Mouse (Mus musculus) lung, embryonic 14.5 days (tissue): ENCODE measurements around the gene Eml2. TPM values are rescaled to one million over a fixed set of nuclear protein-coding genes. Genes with fewer than 3 reads are reported as not detected.

ENCODE experiments used
- ATAC-seq: fragments of 200-750 bp; cut with Nextera tagmentation; 2 replicates; pipeline ENCODE4 v1.8.0; 2017; ENCODE audit warnings: mild to moderate bottlenecking, moderate TSS enrichment, moderate library complexity; ENCODE audit not compliant: insufficient read depth
- DNase-seq: peaks from one replicate; pipeline ENCODE4 v3.0.0-alpha.2; 2015
- H3K27ac ChIP-seq: fragments of 300-500 bp; sonication (generic); 2 replicates; pipeline ENCODE4 v1.5.1; 2014; ENCODE audit warnings: low read depth, mild to moderate bottlenecking, moderate library complexity
- H3K27me3 ChIP-seq: fragments of 300-500 bp; sonication (generic); 2 replicates; pipeline ENCODE4 v1.6.1; 2014; ENCODE audit warnings: low read length, control low read depth; ENCODE audit not compliant: insufficient read depth
- H3K36me3 ChIP-seq: fragments of 300-500 bp; sonication (generic); 2 replicates; pipeline ENCODE4 v1.6.1; 2014; ENCODE audit warnings: control low read depth; ENCODE audit not compliant: insufficient read depth
- H3K4me1 ChIP-seq: fragments of 300-500 bp; sonication (generic); 2 replicates; pipeline ENCODE4 v1.6.1; 2014; ENCODE audit warnings: antibody characterized with exemption, control low read depth; ENCODE audit not compliant: insufficient read depth
- H3K4me2 ChIP-seq: fragments of 300-500 bp; sonication (generic); 2 replicates; pipeline ENCODE4 v1.6.1; 2014; ENCODE audit warnings: mild to moderate bottlenecking
- H3K4me3 ChIP-seq: fragments of 300-500 bp; sonication (generic); 2 replicates; pipeline ENCODE4 v1.5.1; 2014; ENCODE audit warnings: low read depth, low read length
- H3K9ac ChIP-seq: fragments of 300-500 bp; sonication (generic); 2 replicates; pipeline ENCODE4 v1.6.1; 2014
- H3K9me3 ChIP-seq: fragments of 300-500 bp; sonication (generic); 2 replicates; pipeline ENCODE4 v1.6.1; 2016; ENCODE audit warnings: low read depth, low read length, control low read depth
- CTCF ChIP-seq: IDR thresholded peaks from 2 replicates; pipeline ENCODE4 v1.5.1; 2016; ENCODE audit warnings: antibody characterized with exemption, low read depth
- WGBS: fragments of 180-500 bp; shearing (Covaris S2); extraction: QIAGEN DNeasy Blood & Tissue Kit; methylation state at CpG from one replicate; pipeline ENCODE4 v1.1.7; 2014; 5-methylcytosine and 5-hydroxymethylcytosine counted together
- polyA plus RNA-seq: library from polyadenylated mRNA; unstranded; fragments of >200 nt; fragmentation: Nextera tagmentation; extraction: Ambion mirVana; gene quantifications from 2 replicates; pipeline ENCODE4 v1.2.1, GENCODE M21; 2014

The Eml2 gene
- polyA plus RNA-seq, 1 experiment from 2014 or later, result 2.7 TPM

DNA sequence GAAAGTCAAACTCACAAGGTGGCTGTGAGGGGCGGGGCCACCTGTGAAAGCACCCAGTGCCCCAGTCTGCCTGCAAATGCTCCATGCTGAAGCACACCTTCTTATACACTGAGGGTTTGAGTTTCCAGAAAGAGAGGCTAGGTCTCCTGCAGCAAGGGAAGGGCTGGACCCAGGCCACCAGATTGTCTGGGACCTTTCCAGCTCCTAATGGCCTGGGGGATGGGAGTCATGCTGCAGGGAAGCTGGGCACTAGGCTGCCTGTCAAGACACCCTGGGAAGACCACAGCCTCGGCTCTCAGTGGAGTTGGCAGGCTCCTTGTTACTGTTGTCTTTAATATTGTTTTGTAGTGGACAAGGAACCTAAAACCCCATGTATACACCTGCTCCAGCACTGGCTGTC lies 60.2 kb downstream of the Eml2 start:
- H3K4me2 ChIP-seq, result no peak overlapping the region
- 61% methylated on average over 2 of the region's 2 CpGs for WGBS
- H3K4me3 ChIP-seq, result no peak overlapping the region
- H3K9ac ChIP-seq, result no peak overlapping the region
- no peak overlapping the region for H3K27ac ChIP-seq
- H3K4me1 ChIP-seq, result no peaks in the 10 kb centered on the region
- no peak for TF ChIP-seq CTCF
- DNase-seq, result no peak
- no peaks in the 10 kb centered on the region for H3K36me3 ChIP-seq
- ATAC-seq, result no peak
- no peaks in the 10 kb centered on the region for H3K9me3 ChIP-seq
- H3K27me3 ChIP-seq, result no peaks in the 10 kb centered on the region

DNA sequence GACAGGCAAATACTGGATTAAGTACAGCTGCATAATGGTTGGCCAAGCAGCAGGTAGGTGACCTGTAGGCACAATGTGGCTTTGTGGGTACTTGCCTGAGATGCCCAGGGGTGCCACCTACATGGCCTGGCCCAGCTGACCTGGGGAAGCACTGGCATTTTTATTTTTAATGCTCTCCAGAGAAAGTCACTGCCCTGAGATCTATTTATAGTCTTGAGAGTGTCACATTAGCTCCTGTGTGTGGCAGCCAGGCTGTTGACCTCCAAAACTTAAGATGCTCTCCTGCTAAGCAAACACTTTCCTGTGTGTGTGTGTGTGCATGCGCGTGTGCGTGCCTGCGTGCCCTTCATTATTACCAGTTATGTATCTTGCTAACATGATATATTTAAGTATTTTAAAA lies 62.1 kb downstream of the Eml2 start:
- no peak for TF ChIP-seq CTCF
- H3K4me2 ChIP-seq, result no peak overlapping the region
- H3K9ac ChIP-seq, result no peak overlapping the region
- no peak overlapping the region for H3K27ac ChIP-seq
- no peak overlapping the region for H3K4me3 ChIP-seq
- no peak for ATAC-seq
- DNase-seq, result no peak
- H3K27me3 ChIP-seq, result no peaks in the 10 kb centered on the region
- WGBS, result 68% methylated on average over 4 of the region's 4 CpGs
- no peaks in the 10 kb centered on the region for H3K36me3 ChIP-seq
- no peaks in the 10 kb centered on the region for H3K9me3 ChIP-seq
- no peaks in the 10 kb centered on the region for H3K4me1 ChIP-seq

DNA sequence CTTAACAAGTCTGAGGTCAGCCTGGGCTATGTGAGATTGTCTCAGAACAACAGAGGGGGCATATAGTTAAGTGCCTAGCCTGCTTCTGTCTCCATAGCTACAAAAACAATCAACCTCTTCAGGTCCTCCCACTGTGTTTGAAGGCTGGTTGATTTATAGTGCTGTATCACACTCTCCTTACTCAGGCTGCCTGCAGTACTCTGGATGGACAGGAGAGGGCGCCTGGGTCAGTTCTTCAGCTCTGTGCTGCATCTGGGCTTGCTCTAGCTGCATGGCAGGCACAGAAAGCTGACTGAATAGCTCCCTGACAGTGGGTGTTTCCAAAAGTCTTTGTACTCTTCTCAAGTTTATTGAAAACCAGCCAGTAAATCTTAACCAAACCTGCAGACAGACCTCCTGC lies 63.2 kb downstream of the Eml2 start:
- WGBS, result 0% methylated on average over 1 of the region's 1 CpGs
- Histone ChIP-seq H3K27me3 (no peaks in the 10 kb centered on the region), H3K36me3 (no peaks in the 10 kb centered on the region), H3K9me3 (no peaks in the 10 kb centered on the region), H3K4me2 (no peak overlapping the region), H3K4me3 (no peak overlapping the region), H3K4me1 (no peaks in the 10 kb centered on the region), H3K9ac (no peak overlapping the region), H3K27ac (no peak overlapping the region)
- DNase-seq, result peak; percentile 93
- peak; percentile 97 for TF ChIP-seq CTCF
- peak; percentile 92 for ATAC-seq

DNA sequence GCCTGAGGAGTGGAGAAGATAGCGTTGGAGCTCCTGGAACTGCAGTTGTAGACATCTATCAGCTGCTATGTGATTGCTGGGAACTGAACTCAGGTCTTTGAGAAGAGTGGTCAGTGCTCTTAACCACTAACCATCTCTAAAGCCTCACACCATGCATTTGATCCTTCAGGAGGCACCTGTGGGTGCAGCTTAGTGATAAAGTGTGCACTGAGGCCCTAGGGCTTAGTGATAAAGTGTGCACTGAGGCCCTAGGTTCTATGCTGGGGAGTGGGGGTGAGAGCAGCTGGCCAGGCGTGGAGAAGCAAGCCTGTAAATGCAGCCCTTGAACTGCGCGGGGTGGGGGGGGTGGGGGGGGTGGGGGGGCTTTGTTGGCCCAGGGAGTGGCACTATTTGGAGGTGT lies 63.8 kb downstream of the Eml2 start:
- H3K4me1 ChIP-seq, result no peaks in the 10 kb centered on the region
- no peak for DNase-seq

DNA sequence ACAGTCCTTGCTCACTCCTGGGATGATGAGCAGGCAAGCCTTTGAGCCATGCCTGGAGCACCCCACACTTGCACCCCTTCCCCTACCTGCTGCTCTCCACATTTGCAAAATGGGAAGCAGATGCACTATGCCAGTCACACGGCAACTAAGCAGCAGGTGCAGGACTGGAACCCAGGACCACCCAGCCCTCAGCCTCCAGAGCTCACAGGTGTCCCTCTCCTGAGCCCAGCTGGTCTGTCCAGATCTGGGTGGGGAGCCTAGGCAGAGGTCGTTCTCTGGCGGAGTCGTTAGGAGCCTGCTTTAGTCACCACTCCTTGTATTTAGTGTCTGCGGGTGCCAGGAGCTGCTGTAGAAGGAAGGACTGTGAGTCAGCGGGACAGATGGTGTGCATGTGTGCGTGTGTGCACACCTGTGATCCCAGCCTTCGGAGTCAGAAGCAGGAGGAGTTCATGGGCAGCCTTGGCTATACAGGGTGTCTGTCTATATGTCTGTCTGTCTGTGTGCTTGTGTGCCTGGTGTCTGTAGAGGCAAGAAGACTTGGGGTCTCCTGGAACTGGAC lies 64.8 kb downstream of the Eml2 start:
- Histone ChIP-seq H3K36me3 (peaks cover 15% of the 10 kb centered on the region; the same call in 1 of the 2 replicates), H3K27ac (no peak overlapping the region), H3K4me3 (no peak overlapping the region), H3K9me3 (no peaks in the 10 kb centered on the region), H3K4me2 (no peak overlapping the region), H3K4me1 (no peaks in the 10 kb centered on the region), H3K9ac (no peak overlapping the region), H3K27me3 (no peaks in the 10 kb centered on the region)
- WGBS, result 85% methylated on average over 8 of the region's 8 CpGs
- ATAC-seq (no peak), DNase-seq (no peak)
- TF ChIP-seq CTCF, result no peak

More for the DNA sequence above, 63.8 kb downstream of the Eml2 start:
- Histone ChIP-seq H3K9me3 (no peaks in the 10 kb centered on the region), H3K4me2 (no peak overlapping the region), H3K27ac (no peak overlapping the region), H3K36me3 (peaks cover 5% of the 10 kb centered on the region; the same call in 1 of the 2 replicates), H3K9ac (no peak overlapping the region), H3K4me3 (no peak overlapping the region), H3K27me3 (no peaks in the 10 kb centered on the region)
- 82% methylated on average over 4 of the region's 4 CpGs for WGBS
- no peak for TF ChIP-seq CTCF
- no peak for ATAC-seq

DNA sequence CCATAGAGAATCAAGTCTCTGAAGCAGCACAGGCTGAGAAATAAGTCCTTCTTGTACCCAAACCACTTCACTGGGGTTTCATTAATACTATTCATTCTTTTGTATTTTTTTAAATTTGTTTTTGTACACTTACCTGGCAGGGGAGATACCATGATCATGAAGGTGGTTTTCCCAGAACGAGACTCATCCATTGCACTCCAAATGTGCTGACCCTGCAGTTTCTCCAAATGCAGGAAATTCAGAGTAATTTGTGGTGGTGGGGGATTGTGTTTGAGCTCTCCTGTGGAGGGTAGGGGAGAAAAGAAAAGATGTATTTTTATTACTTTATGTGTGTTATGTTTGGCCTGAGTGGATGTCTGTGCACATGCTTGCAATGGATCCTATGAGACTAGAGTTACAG lies 65.8 kb downstream of the Eml2 start:
- Histone ChIP-seq H3K4me2 (no peak overlapping the region), H3K27me3 (no peaks in the 10 kb centered on the region), H3K36me3 (peaks cover 16% of the 10 kb centered on the region; the same call in 1 of the 2 replicates), H3K27ac (no peak overlapping the region), H3K4me3 (no peak overlapping the region), H3K9me3 (no peaks in the 10 kb centered on the region), H3K4me1 (no peaks in the 10 kb centered on the region), H3K9ac (no peak overlapping the region)
- TF ChIP-seq CTCF, result no peak
- DNase-seq (no peak), ATAC-seq (no peak)
- 77% methylated on average over 1 of the region's 1 CpGs for WGBS

DNA sequence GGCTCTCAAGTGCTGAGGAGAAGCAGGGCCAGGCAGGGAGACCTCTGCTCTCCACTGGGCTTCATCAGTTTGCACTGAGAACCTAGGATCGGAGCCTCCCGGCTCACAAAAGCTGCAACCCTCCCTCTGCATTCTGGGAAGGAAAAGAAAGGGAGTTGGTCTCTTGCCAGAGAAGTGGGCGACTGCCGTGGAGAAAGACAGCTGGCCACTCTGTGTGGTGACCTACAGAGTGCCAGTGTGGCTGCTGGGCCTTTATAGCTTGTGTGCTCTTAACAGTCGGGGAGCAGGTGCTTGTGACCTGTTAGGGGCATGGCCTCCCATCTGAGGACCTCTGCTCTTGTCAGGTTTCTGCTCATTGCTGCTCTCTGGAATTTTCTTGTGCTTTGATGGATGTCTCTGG lies 67.6 kb downstream of the Eml2 start:
- no peak overlapping the region for H3K27ac ChIP-seq
- no peak for ATAC-seq

More for the DNA sequence above, 67.6 kb downstream of the Eml2 start:
- H3K27me3 ChIP-seq, result no peaks in the 10 kb centered on the region
- H3K36me3 ChIP-seq, result peaks cover 16% of the 10 kb centered on the region; the same call in 1 of the 2 replicates
- WGBS, result 76% methylated on average over 5 of the region's 5 CpGs
- no peak overlapping the region for H3K9ac ChIP-seq
- no peak overlapping the region for H3K4me2 ChIP-seq
- no peaks in the 10 kb centered on the region for H3K9me3 ChIP-seq
- no peak for DNase-seq
- no peak overlapping the region for H3K4me3 ChIP-seq
- no peaks in the 10 kb centered on the region for H3K4me1 ChIP-seq
- no peak for TF ChIP-seq CTCF
